Mouse (Mus musculus): ENCODE data around the gene Dhx58. TPM values are rescaled to one million over a fixed set of nuclear protein-coding genes. Genes with fewer than 3 reads are reported as not detected.

The Dhx58 gene
- polyA plus RNA-seq, 1 experiment from 2014 or later, result 1.9 TPM

- peaks cover 16% of the 10 kb centered on the region for H3K36me3 ChIP-seq
- no peak overlapping the region for H3K27ac ChIP-seq (replicated peaks)
- no peaks in the 10 kb centered on the region for H3K9me3 ChIP-seq
- H3K4me2 ChIP-seq, result 0 out of 2 replicates have a peak overlapping the region, but pooled peaks have one; percentile 58
- H3K27me3 ChIP-seq (replicated peaks), result 0 out of 2 replicates have a peak, but pooled peaks cover 8% of the 10 kb centered on the region
- 70% methylated on average over 3 of the region's 3 CpGs for WGBS
- ATAC-seq (ENCODE audit: extremely low read depth, insufficient number of reproducible peaks, low FRiP score, low TSS enrichment), result no peak
- H3K4me1 ChIP-seq, result peaks cover 17% of the 10 kb centered on the region
- no peak overlapping the region for H3K9ac ChIP-seq
- no peak overlapping the region for H3K4me3 ChIP-seq
Observed at GRCm38 (mm10) chr11:100700710-100701109, 3.4 kb downstream of the Dhx58 start.

- H3K36me3 ChIP-seq, result no peaks in the 10 kb centered on the region
- H3K9me3 ChIP-seq, result no peaks in the 10 kb centered on the region
- no peak overlapping the region for H3K4me3 ChIP-seq
- H3K27ac ChIP-seq (replicated peaks), result no peak overlapping the region
- no peak overlapping the region for H3K9ac ChIP-seq
- H3K27me3 ChIP-seq (replicated peaks), result peaks cover 21% of the 10 kb centered on the region
- WGBS, result 50% methylated on average over 7 of the region's 7 CpGs
- peaks cover 11% of the 10 kb centered on the region for H3K4me1 ChIP-seq
- ATAC-seq (ENCODE audit: extremely low read depth, insufficient number of reproducible peaks, low FRiP score, low TSS enrichment), result no peak
- no peak overlapping the region for H3K4me2 ChIP-seq
Observed at GRCm38 (mm10) chr11:100697921-100698320, 6.2 kb downstream of the Dhx58 start.

DNA sequence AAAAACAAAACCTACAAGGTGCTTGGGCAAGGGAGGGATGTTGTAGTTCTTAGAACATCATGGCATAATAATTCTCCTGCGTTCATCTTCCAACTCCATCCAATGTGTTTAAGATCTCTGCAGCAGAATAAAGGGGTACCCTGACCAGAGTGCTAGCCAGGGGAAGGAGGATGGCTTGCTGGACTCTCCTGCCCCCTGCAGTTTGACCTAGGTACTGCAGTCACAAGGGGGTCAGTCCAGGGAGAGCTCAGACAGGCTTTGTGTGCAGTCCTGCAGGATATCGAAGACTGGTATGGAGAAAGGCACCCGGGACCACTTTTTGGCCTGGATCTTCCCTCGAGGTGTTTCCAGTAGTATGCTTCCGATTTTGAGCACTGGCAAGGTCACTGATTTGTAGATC lies 9.1 kb downstream of the Dhx58 start:
- H3K4me1 ChIP-seq, result peaks cover 14% of the 10 kb centered on the region
- H3K4me2 ChIP-seq, result no peak overlapping the region
- WGBS, result 32% methylated on average over 5 of the region's 5 CpGs
- H3K9me3 ChIP-seq, result no peaks in the 10 kb centered on the region
- H3K36me3 ChIP-seq, result no peaks in the 10 kb centered on the region
- no peak overlapping the region for H3K9ac ChIP-seq
- ATAC-seq (ENCODE audit: extremely low read depth, insufficient number of reproducible peaks, low FRiP score, low TSS enrichment), result no peak
- no peak overlapping the region for H3K4me3 ChIP-seq
- H3K27me3 ChIP-seq (replicated peaks), result peaks cover 43% of the 10 kb centered on the region
- no peak overlapping the region for H3K27ac ChIP-seq (replicated peaks)

- WGBS, result 26% methylated on average over 5 of the region's 5 CpGs
- Histone ChIP-seq H3K4me2 (no peak overlapping the region), H3K9me3 (no peaks in the 10 kb centered on the region)
Observed at GRCm38 (mm10) chr11:100693154-100693553, 10.9 kb downstream of the Dhx58 start.

DNA sequence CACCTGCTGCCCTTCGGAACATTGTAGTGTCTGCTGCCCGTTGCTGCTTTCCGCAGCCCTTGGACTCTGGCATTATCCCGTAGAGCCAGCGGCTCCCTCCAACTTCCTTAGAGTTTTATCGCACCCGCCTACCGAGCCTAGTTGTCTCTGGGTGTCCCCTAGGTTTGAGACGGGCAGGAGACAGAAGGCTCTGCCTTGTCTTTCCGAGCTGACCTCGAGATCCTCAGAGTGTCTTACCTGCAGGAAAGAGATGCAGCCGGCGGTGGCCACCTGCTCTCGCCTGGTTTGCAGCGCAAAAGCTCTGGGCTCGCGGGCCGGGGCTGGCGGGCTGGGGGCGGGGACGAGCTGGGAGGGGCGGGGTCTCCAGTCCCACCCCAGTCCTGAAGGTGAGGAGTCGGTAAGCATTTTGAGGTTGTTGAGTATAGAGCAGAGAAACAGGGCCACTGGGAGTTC lies 11.9 kb downstream of the Dhx58 start, which contains the start of gene Zfp385c:
Gene Zfp385c, minus strand, starts transcription at position 292 of the 453 bp plus-strand sequence.
- Histone ChIP-seq H3K4me2 (peak within 1 kb of the TSS; percentile 74), H3K9me3 (no peaks in the 10 kb centered on the region), H3K9ac (peak within 1 kb of the TSS; percentile 77), H3K4me1 (peaks cover 14% of the 10 kb centered on the region), H3K27ac (replicated peaks) (no peak within 1 kb of the TSS), H3K27me3 (replicated peaks) (peaks cover 46% of the 10 kb centered on the region), H3K36me3 (no peaks in the 10 kb centered on the region), H3K4me3 (peak within 1 kb of the TSS; percentile 44)
- 3% methylated on average over 22 of the region's 23 CpGs for WGBS
- ATAC-seq (ENCODE audit: extremely low read depth, insufficient number of reproducible peaks, low FRiP score, low TSS enrichment), result no peak

More at GRCm38 (mm10) chr11:100693154-100693553, 10.9 kb downstream of the Dhx58 start:
- Histone ChIP-seq H3K4me3 (no peak overlapping the region), H3K27me3 (replicated peaks) (peaks cover 46% of the 10 kb centered on the region), H3K27ac (replicated peaks) (no peak overlapping the region), H3K36me3 (no peaks in the 10 kb centered on the region), H3K9ac (no peak overlapping the region), H3K4me1 (peaks cover 14% of the 10 kb centered on the region)
- no peak for ATAC-seq (ENCODE audit: extremely low read depth, insufficient number of reproducible peaks, low FRiP score, low TSS enrichment)

DNA sequence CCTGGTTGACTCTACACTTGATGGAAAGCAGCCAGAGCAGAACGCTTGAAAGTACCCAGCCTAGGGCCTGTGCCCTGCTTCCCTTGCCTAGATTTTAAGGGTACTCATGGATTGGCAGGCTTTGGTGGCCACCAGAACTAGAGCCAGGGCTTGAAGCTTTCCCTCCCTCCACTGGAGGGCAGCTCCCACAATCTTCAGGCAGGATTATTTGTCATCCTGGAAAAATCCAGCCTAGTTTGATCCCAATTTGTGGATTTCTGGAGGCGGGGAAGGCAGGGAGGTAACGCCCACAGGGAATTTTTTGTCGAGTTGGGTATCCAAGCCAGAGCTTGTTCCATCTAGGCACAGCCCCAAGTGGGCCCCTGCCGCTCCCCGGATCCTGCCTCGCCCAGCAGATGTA lies 13.7 kb downstream of the Dhx58 start:
- Histone ChIP-seq H3K9ac (no peak overlapping the region), H3K27me3 (replicated peaks) (peaks cover 46% of the 10 kb centered on the region), H3K4me3 (no peak overlapping the region), H3K27ac (replicated peaks) (no peak overlapping the region), H3K4me2 (no peak overlapping the region), H3K4me1 (peaks cover 14% of the 10 kb centered on the region), H3K9me3 (no peaks in the 10 kb centered on the region), H3K36me3 (no peaks in the 10 kb centered on the region)
- WGBS, result 63% methylated on average over 7 of the region's 7 CpGs
- ATAC-seq (ENCODE audit: extremely low read depth, insufficient number of reproducible peaks, low FRiP score, low TSS enrichment), result no peak

GRCm38 (mm10) chr11:100688443-100688842 lies 15.6 kb downstream of the Dhx58 start:
- H3K9ac ChIP-seq, result no peak overlapping the region
- no peaks in the 10 kb centered on the region for H3K36me3 ChIP-seq
- H3K4me3 ChIP-seq, result no peak overlapping the region
- H3K27me3 ChIP-seq (replicated peaks), result peaks cover 39% of the 10 kb centered on the region
- H3K4me2 ChIP-seq, result no peak overlapping the region
- H3K9me3 ChIP-seq, result no peaks in the 10 kb centered on the region
- ATAC-seq (ENCODE audit: extremely low read depth, insufficient number of reproducible peaks, low FRiP score, low TSS enrichment), result no peak
- H3K4me1 ChIP-seq, result peaks cover 14% of the 10 kb centered on the region
- H3K27ac ChIP-seq (replicated peaks), result no peak overlapping the region
- WGBS, result 64% methylated on average over 4 of the region's 4 CpGs

DNA sequence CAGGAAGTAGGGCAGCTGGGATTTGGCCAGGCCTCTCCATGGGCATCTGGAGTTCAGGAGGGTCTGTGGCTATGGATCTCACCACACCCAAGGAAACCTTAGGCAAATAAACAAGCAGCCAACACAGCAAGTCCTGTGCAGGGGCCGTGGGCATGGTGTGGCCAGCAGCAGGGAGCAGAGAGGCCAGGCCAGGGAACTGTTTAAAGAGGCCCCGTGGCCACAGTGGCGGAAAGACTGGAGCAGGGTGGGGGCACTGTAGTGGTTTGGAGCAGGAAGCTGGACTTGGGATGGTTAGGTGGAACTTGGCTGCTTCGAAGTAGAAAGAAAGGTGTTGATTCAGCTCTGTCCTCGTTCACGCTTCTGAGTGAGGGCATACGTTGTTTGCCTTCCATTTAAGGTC lies 16.8 kb downstream of the Dhx58 start:
- no peak overlapping the region for H3K4me2 ChIP-seq
- no peak overlapping the region for H3K27ac ChIP-seq (replicated peaks)
- peaks cover 8% of the 10 kb centered on the region for H3K4me1 ChIP-seq
- no peak overlapping the region for H3K9ac ChIP-seq
- 69% methylated on average over 7 of the region's 7 CpGs for WGBS
- ATAC-seq (ENCODE audit: extremely low read depth, insufficient number of reproducible peaks, low FRiP score, low TSS enrichment), result no peak
- no peaks in the 10 kb centered on the region for H3K36me3 ChIP-seq
- H3K27me3 ChIP-seq (replicated peaks), result peaks cover 27% of the 10 kb centered on the region
- H3K9me3 ChIP-seq, result no peaks in the 10 kb centered on the region
- H3K4me3 ChIP-seq, result no peak overlapping the region

- ATAC-seq (ENCODE audit: extremely low read depth, insufficient number of reproducible peaks, low FRiP score, low TSS enrichment), result no peak
- H3K4me1 ChIP-seq, result 0 out of 2 replicates have a peak, but pooled peaks cover 2% of the 10 kb centered on the region
- H3K27me3 ChIP-seq (replicated peaks), result peaks cover 8% of the 10 kb centered on the region
- H3K4me3 ChIP-seq, result no peak overlapping the region
- no peak overlapping the region for H3K9ac ChIP-seq
- H3K36me3 ChIP-seq, result no peaks in the 10 kb centered on the region
- no peak overlapping the region for H3K4me2 ChIP-seq
- no peak overlapping the region for H3K27ac ChIP-seq (replicated peaks)
- 88% methylated on average over 2 of the region's 3 CpGs for WGBS
- H3K9me3 ChIP-seq, result no peaks in the 10 kb centered on the region
Observed at GRCm38 (mm10) chr11:100685371-100685770, 18.7 kb downstream of the Dhx58 start.

DNA sequence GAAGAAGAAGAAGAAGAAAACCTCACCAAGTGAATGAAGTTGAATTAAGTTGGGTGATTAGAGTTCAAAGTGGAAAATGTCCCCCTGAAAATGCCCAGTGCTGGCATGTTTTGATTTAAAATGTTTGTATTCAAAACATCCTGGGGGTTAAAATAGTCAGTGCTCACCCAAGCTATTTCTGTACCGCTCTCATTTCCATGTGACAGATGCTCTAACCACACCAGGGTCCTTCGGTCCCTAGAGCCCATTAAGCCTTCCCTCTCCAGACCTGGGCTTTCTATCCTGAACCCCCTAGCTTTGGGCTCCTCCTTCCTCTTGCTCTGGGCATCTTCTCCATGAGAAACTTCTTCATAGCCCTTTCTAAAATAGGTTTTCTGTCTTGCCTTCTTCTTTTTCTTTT lies 20.0 kb downstream of the Dhx58 start:
- Histone ChIP-seq H3K27ac (replicated peaks) (no peak overlapping the region), H3K36me3 (no peaks in the 10 kb centered on the region), H3K9ac (no peak overlapping the region), H3K9me3 (no peaks in the 10 kb centered on the region), H3K4me2 (no peak overlapping the region), H3K4me1 (0 out of 2 replicates have a peak, but pooled peaks cover 2% of the 10 kb centered on the region), H3K4me3 (no peak overlapping the region), H3K27me3 (replicated peaks) (0 out of 2 replicates have a peak, but pooled peaks cover 4% of the 10 kb centered on the region)
- no peak for ATAC-seq (ENCODE audit: extremely low read depth, insufficient number of reproducible peaks, low FRiP score, low TSS enrichment)
- WGBS, result 50% methylated on average over 2 of the region's 2 CpGs

DNA sequence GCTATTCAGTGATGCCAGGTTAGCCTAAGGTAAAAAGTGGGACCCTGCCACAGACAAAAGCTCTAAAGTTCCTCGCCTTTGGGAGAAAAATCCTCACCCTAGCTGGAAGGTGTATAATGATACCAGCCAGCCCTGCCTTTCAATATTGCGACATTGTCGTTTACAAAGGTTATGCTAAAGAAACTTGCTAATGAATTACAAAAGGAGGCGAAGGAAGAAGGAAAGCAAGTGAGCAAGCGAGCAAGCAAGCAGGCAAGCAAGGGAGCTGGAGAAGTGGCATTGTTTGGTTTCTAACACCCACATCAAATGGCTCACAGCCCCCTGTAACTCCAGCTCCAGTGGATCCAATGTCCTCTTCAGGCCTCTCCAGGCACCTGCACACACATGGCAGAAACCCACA lies 21.5 kb downstream of the Dhx58 start:
- H3K9me3 ChIP-seq, result no peaks in the 10 kb centered on the region
- H3K4me2 ChIP-seq, result no peak overlapping the region
- H3K27ac ChIP-seq (replicated peaks), result no peak overlapping the region
- no peak overlapping the region for H3K9ac ChIP-seq
- 0 out of 2 replicates have a peak, but pooled peaks cover 5% of the 10 kb centered on the region for H3K4me1 ChIP-seq
- no peak for ATAC-seq (ENCODE audit: extremely low read depth, insufficient number of reproducible peaks, low FRiP score, low TSS enrichment)
- H3K36me3 ChIP-seq, result no peaks in the 10 kb centered on the region
- WGBS, result 75% methylated on average over 5 of the region's 5 CpGs
- H3K27me3 ChIP-seq (replicated peaks), result 0 out of 2 replicates have a peak, but pooled peaks cover 2% of the 10 kb centered on the region
- H3K4me3 ChIP-seq, result no peak overlapping the region

- Histone ChIP-seq H3K4me3 (no peak overlapping the region), H3K27me3 (replicated peaks) (0 out of 2 replicates have a peak, but pooled peaks cover 2% of the 10 kb centered on the region), H3K27ac (replicated peaks) (no peak overlapping the region), H3K36me3 (no peaks in the 10 kb centered on the region), H3K4me1 (0 out of 2 replicates have a peak, but pooled peaks cover 8% of the 10 kb centered on the region), H3K4me2 (no peak overlapping the region), H3K9me3 (no peaks in the 10 kb centered on the region), H3K9ac (0 out of 2 replicates have a peak overlapping the region, but pooled peaks have one; percentile 14)
- ATAC-seq (ENCODE audit: extremely low read depth, insufficient number of reproducible peaks, low FRiP score, low TSS enrichment), result no peak
- WGBS, result 57% methylated on average over 5 of the region's 5 CpGs
Observed at GRCm38 (mm10) chr11:100681826-100682225, 22.2 kb downstream of the Dhx58 start.
